Mouse (Mus musculus) effector memory CD4-positive, alpha-beta T cell, adult 7 months (primary cell): ENCODE measurements around the gene Ercc1. TPM values are rescaled to one million over a fixed set of nuclear protein-coding genes. Genes with fewer than 3 reads are reported as not detected.

ENCODE experiments used
- polyA plus RNA-seq: library from polyadenylated mRNA; unstranded; fragments of 100-300 nt; shearing (Covaris generic); gene quantifications from one replicate; pipeline ENCODE4 v1.2.1, GENCODE M21; 2017

The Ercc1 gene
- polyA plus RNA-seq, result 64.9 TPM

DNA sequence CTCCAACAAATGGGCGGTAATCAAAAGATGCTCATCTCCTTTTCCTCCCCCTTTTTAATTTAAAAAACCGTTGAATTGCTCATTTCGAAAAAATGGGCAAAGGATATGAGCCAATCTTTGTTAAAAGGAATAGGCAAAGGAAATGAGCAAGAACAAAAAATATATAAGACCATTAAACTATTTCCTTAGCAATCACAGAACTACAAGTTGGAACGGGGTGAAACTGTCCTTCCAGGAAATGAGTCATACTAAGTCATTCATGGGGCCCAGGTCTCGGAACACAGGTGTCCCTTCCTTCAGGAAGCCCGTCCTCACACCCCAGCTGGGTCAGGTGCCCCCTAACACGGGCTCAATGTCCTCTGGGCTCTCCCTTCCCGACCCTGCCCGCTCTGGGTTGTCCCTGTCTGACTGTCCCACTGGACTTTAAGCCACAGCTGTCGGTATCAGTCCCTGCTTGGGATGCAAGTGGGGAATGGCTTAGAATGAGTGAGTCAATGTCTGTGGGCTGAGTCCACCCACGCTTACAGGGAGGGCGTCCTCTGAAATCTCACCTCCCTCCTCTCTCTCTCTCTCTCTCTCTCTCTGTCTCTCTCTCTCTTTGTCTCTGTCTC is at the start of gene Ercc1:
Gene Ercc1 (plus strand): TSS at position 542 of the 611 bp plus-strand sequence.

DNA sequence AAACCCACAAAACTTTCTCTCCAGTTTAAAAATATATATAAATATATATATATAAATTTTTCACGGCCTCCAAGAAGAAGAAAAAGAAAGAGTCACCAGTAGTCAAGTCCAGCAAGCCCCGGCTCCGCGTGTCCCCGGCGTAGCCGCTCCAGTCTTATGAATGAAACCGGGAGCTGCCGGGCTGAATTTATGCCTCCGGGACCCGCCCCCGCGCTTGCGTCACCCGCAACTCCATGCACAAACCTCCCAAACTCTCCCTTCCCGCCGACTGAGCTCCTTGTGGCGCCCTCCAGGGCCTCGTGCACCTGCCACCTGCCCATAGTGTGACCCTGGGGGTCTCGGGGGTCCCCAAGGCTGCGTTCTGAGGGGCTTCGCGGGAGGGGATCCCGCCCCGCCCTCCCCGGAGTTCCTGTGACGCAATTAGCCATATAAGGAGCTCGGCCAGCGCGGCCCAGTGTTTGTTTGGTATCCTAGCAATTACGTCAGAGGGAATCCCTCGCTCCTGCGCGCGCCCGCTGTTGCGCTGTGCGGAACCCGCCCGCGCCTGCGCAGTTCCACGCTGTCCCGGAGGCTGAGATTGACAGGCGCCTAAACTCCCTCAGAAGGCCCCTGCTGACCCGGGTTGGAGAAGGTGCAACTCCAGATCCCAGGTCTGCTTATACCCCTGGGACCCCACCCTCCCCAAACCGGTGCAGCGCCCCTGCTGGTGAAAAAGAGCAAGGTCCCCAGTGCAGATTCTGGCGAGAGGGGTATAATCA is 34.5 kb upstream of the Ercc1 start, which contains the start of gene Fosb:
Gene Fosb (minus strand): TSS at position 168 of the 758 bp plus-strand sequence.

DNA sequence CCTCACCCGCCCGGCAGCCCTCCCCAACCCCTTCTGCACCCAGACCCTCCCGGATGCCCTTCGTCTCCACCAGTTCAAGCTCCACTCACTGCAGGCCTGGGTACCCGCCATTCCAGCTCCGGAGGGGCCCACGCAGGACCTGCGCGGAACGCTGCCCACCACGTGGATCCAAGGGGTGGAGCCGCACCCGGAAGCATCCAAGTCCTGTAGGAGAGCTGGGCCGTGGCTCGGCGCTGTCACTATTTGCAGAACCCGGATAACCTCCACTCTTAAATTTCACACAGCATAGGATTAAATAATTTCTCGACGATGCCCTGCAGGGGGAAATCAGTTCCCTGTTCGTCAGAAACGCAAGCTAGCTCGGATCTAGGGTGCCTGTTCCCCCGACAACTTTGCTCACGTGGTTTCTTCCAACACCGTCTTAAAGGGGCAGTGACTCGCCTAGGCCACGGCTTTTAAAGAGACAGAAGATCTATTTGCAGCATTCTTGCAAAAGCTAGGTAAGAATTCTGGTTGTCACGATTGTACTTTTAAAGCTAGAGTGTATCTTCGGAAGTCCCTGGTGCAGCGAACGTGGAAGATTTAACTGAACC is 14.8 kb downstream of the Ercc1 start, which contains the start of the genes Cd3eap and Ppp1r13l:
Gene Cd3eap (minus strand): TSS at position 185 of the 593 bp plus-strand sequence.
Gene Ppp1r13l (plus strand): TSS at position 451 of the 593 bp plus-strand sequence.

DNA sequence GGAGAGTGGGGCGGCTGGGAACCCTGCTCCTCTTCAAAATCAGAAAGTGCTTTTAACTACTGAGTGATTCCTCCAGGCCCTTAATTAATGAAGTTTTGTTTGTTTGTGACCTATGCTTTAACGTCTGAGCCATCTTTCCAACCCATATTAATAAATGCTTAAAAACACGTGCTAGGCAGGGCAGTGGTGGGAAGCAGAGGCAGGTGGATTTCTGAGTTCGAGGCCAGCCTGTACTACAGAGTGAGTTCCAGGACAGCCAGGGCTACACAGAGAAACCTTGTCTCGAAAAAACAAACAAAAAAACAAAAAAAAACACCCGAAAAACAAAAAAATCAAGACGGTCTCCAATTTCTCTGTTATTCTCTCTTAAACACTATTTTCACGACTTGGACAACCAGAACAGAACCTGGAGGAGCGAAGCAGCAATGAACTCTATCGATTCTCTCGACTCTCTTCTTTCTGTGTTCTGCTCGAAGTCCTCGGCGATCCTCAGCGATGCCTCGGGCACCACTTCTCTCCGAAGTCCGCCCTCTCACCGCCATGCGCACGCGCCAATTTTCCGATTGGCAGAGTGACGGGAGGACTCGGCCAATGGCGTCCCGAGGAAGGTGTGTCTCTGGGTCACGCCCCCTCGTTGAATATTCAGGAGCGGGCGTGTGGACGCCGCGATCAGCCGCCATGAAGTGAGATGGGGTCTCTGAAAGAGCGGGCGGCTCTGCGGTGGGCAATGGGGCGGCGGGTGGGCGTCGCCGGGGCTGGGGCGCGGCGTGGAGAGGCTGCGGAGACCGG is 37.0 kb downstream of the Ercc1 start, which contains the start of gene Ercc2:
Gene Ercc2 (plus strand): TSS at position 634 of the 789 bp plus-strand sequence.

DNA sequence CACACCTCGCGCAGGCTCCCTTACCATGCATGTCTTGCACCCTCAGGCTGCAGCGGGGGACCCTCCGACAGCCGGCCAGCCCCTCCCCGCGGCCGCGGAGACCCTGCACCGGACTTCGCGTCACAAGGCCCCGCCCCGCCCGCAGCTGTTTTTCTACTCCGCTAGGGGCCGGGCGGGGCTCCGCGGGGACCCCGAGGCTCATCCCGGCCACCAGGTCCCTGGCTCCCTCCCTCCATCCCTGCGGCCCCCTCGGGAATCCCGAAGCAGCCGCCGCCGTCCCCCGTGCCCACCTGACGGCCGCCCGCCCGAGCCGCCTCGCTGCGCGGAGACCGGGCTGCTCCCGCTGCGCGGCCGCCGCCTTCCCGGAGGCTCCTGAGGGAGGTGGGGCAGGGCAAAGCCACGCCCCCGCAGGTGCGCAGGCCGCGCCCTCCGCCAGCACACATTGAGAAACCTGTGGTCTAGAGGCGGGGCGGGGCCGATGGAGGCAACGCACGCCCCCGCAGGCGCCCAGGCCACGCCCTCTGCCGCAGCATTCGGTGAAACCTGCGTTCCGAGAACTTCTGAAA is 59.2 kb downstream of the Ercc1 start, which contains the start of gene Klc3:
Gene Klc3 (minus strand): TSS at position 374 of the 566 bp plus-strand sequence.

DNA sequence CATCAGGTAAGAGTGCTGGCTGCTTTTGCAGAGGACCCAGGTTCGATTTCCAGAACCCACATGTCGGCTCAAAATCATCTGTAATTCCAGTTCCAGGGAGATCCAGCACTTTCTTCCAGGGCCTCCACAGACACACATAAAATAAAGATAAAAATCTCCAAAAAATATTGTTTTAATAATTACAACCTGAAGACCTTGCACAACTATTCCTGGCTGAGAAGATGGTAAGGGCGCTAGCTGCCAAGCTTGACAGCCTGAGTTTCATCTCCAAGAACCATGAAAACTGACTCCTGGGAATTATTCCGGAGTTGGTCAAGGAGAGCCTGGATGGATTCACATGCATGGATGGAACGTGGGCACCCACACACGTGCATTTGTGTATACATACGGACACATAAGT is 59.9 kb downstream of the Ercc1 start, which contains the start of gene Ckm:
Gene Ckm (plus strand): TSS at position 301 of the 400 bp plus-strand sequence.

Other genes starting within 250 kb of the Ercc1 start
- gene Gm4969, start 226.4 kb upstream of the Ercc1 start, polyA plus RNA-seq, result not detected
- 10.6 TPM for gene Fbxo46, start 224.9 kb upstream of the Ercc1 start, polyA plus RNA-seq
- gene Qpctl, start 195.5 kb upstream of the Ercc1 start, polyA plus RNA-seq, result 9.3 TPM
- 34.4 TPM for gene Snrpd2, start 195.1 kb upstream of the Ercc1 start, polyA plus RNA-seq
- not detected for gene Gipr, start 178.7 kb upstream of the Ercc1 start, polyA plus RNA-seq
- gene Eml2, start 168.4 kb upstream of the Ercc1 start, polyA plus RNA-seq, result 11.0 TPM
- gene Gpr4, start 132.2 kb upstream of the Ercc1 start, polyA plus RNA-seq, result not detected
- 66.0 TPM for gene Opa3, start 116.4 kb upstream of the Ercc1 start, polyA plus RNA-seq
- 205 TPM for gene Vasp, start 73.0 kb upstream of the Ercc1 start, polyA plus RNA-seq
- 3.0 TPM for gene Ppm1n, start 64.7 kb upstream of the Ercc1 start, polyA plus RNA-seq
- 0.50 TPM for gene Rtn2, start 62.2 kb upstream of the Ercc1 start, polyA plus RNA-seq
- 39.6 TPM for gene Fosb, start 34.7 kb upstream of the Ercc1 start, polyA plus RNA-seq
- 5.2 TPM for gene Cd3eap, start 14.7 kb downstream of the Ercc1 start, polyA plus RNA-seq
- gene Ppp1r13l, start 15.0 kb downstream of the Ercc1 start, polyA plus RNA-seq, result 0.84 TPM
- 8.5 TPM for gene Ercc2, start 37.2 kb downstream of the Ercc1 start, polyA plus RNA-seq
- gene Klc3, start 59.3 kb downstream of the Ercc1 start, polyA plus RNA-seq, result 4.7 TPM
- gene Ckm, start 60.0 kb downstream of the Ercc1 start, polyA plus RNA-seq, result 0.18 TPM
- 6.2 TPM for gene Mark4, start 114.0 kb downstream of the Ercc1 start, polyA plus RNA-seq
- gene Exoc3l2, start 118.6 kb downstream of the Ercc1 start, polyA plus RNA-seq, result not detected
- gene Bloc1s3, start 163.6 kb downstream of the Ercc1 start, polyA plus RNA-seq, result 3.8 TPM
- 48.8 TPM for gene Trappc6a, start 163.6 kb downstream of the Ercc1 start, polyA plus RNA-seq
- gene Nkpd1, start 173.1 kb downstream of the Ercc1 start, polyA plus RNA-seq, result not detected
- gene Ppp1r37, start 218.3 kb downstream of the Ercc1 start, polyA plus RNA-seq, result 15.6 TPM
- gene Zfp296, start 232.5 kb downstream of the Ercc1 start, polyA plus RNA-seq, result 1.8 TPM
- 105 TPM for gene Gemin7, start 232.8 kb downstream of the Ercc1 start, polyA plus RNA-seq